Mouse (Mus musculus): ENCODE measurements around the gene Osmr. TPM values are rescaled to one million over a fixed set of nuclear protein-coding genes. Genes with fewer than 3 reads are reported as not detected.

The Osmr gene
- total RNA-seq, 1 experiment, result 1.0 TPM

DNA sequence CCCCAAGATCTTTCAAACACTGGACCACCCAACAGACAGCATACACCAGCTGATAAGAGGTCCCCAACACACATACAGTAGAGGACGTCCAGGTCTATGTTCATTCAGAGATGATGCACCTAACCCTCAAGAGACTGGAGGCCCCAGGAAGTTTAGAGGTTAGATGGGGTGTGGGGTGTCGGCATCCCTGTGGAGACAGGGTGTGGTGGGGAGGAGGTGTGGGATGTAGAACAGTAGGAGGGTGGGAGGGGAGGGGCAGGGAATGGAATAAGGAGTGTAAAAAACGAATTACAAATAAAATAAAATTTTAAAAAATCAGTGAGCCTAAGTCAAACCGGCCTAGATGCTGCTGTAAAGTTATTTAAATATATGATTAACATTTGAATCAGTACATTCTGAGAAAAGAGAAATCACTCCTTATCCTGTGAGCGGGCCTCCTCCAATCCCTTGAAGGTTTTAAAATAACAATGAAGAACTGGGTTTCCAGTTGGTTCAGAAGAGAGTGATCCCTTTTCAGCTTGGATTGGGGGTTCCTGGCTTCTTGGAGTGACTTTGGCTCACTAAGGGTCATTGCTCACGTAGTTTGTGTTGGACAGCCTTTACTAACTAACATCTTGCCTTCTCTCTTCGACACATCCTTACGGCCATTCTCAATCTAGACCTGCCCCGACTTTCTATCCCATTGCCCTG, 28.7 kb upstream of the Osmr start:
- no peaks in the 10 kb centered on the region for H3K36me3 ChIP-seq (ENCODE audit: control insufficient read depth, insufficient read depth, low read length, poor library complexity, severe bottlenecking)
- TF ChIP-seq ZC3H11A (IDR thresholded peaks at IDR 0.05; ENCODE audit: borderline replicate concordance, low read depth, low read length) (no peak), MAFK (IDR thresholded peaks at IDR 0.05; ENCODE audit: insufficient read depth, low read depth, low read length) (no peak), HCFC1 (IDR thresholded peaks at IDR 0.05; ENCODE audit: borderline replicate concordance, insufficient read depth, low read length) (no peak), ZNF384 (IDR thresholded peaks at IDR 0.05; ENCODE audit: low read depth, low read length) (no peak), CHD2 (IDR thresholded peaks at IDR 0.05; ENCODE audit: low read depth, low read length) (no peak)
- in situ Hi-C loops (cut with MboI; ENCODE audit: low sequenced_read_pairs in 2 of 2, unreplicated experiment in 2 of 2), result loop anchor here (25.0 kb wide), 2 partner anchors 309 to 534 kb away; no protein-coding TSS in a partner anchor
- no peak overlapping the region; the same call in 1 of the 2 replicates for H3K27ac ChIP-seq (ENCODE audit: insufficient read depth, low read depth, low read length, poor library complexity, severe bottlenecking)
- peaks cover 1 to 5% of the 10 kb centered on the region in 2 experiments; a peak in 2 of 4 replicates for H3K4me1 ChIP-seq (ENCODE audit: control insufficient read depth in 2 of 2, insufficient read depth in 2 of 2, low read length in 2 of 2, poor library complexity in 1 of 2)
- H3K9ac ChIP-seq (ENCODE audit: insufficient read depth, low read depth, low read length, poor library complexity, severe bottlenecking), result no peak overlapping the region
- H3K4me3 ChIP-seq (ENCODE audit: insufficient read depth in 1 of 2, low read depth in 1 of 2, low read length in 2 of 2, poor library complexity in 1 of 2, severe bottlenecking in 1 of 2), result no peak overlapping the region
- DNase-seq (ENCODE audit: low read depth, low spot score), result no peak
- H3K9me3 ChIP-seq (ENCODE audit: control insufficient read depth, insufficient read depth, low read depth, low read length), result no peaks in the 10 kb centered on the region

DNA sequence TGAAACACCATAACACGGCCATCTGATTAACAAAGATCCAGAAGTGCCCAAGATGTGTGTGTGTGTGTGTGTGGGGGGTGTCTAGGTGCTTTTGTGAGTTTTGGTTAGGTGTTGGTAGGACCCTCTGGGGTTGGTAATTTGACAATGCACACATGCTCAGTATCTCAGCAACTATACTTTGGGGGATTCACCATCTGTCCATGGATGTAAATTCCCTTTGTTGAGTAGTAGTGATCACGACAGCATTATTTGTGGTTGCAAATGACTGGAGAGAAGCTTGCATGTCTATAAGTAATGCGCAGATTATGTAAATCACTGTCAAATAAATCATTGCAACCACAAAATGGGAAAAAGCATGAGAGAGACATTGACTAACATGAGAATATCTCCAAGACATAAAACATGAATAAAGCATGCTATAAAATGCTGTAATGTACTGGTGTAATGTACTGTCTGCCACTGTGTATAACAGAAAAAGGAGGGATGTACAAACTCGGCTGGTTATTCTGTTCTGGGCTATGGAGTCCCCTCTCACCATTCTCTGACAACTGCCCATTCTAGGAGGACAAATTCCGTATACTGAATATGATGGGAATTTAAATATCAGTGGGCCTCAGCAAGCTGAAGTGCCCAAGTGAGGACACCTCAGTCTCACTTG, 27.3 kb upstream of the Osmr start:
- Histone ChIP-seq H3K27ac (ENCODE audit: insufficient read depth, low read depth, low read length, poor library complexity, severe bottlenecking) (no peak overlapping the region), H3K4me3 (ENCODE audit: insufficient read depth in 1 of 2, low read depth in 1 of 2, low read length in 2 of 2, poor library complexity in 1 of 2, severe bottlenecking in 1 of 2) (no peak overlapping the region), H3K9me3 (ENCODE audit: control insufficient read depth, insufficient read depth, low read depth, low read length) (no peaks in the 10 kb centered on the region), H3K4me1 (ENCODE audit: control insufficient read depth in 2 of 2, insufficient read depth in 2 of 2, low read length in 2 of 2, poor library complexity in 1 of 2) (peaks cover 1 to 5% of the 10 kb centered on the region in 2 experiments; a peak in 2 of 4 replicates), H3K36me3 (ENCODE audit: control insufficient read depth, insufficient read depth, low read length, poor library complexity, severe bottlenecking) (no peaks in the 10 kb centered on the region), H3K9ac (ENCODE audit: insufficient read depth, low read depth, low read length, poor library complexity, severe bottlenecking) (no peak overlapping the region)
- in situ Hi-C loops (cut with MboI; ENCODE audit: low sequenced_read_pairs in 2 of 2, unreplicated experiment in 2 of 2), result loop anchor here (25.0 kb wide), 2 partner anchors 310 to 535 kb away; no protein-coding TSS in a partner anchor
- no peak for DNase-seq (ENCODE audit: low read depth, low spot score)
- TF ChIP-seq HCFC1 (IDR thresholded peaks at IDR 0.05; ENCODE audit: borderline replicate concordance, insufficient read depth, low read length) (no peak), MAFK (IDR thresholded peaks at IDR 0.05; ENCODE audit: insufficient read depth, low read depth, low read length) (no peak), ZNF384 (IDR thresholded peaks at IDR 0.05; ENCODE audit: low read depth, low read length) (no peak), ZC3H11A (IDR thresholded peaks at IDR 0.05; ENCODE audit: borderline replicate concordance, low read depth, low read length) (no peak), CHD2 (IDR thresholded peaks at IDR 0.05; ENCODE audit: low read depth, low read length) (no peak)

DNA sequence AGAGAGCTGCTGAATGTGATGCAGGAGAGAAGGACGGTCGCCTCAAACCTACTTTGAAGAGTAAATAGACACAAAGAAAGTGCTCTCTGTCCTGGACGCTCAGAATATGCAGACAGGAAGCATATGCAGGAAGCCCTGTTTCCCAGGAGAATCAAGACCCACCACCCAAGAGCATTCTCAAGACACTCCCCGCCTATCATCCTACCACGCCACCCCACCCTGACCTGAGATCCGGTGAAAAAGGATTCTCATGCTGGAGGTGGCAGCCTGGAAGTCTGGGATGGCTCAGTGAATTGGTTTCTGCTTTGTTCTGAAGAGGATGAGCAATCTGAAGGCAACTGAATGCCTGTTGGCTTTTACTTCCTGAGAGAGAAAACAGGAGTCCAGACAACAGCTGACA, 26.5 kb upstream of the Osmr start:
- no peaks in the 10 kb centered on the region for H3K9me3 ChIP-seq (ENCODE audit: control insufficient read depth, insufficient read depth, low read depth, low read length)
- DNase-seq (ENCODE audit: low read depth, low spot score), result no peak
- no peaks in the 10 kb centered on the region for H3K36me3 ChIP-seq (ENCODE audit: control insufficient read depth, insufficient read depth, low read length, poor library complexity, severe bottlenecking)
- no peak overlapping the region for H3K27ac ChIP-seq (ENCODE audit: insufficient read depth, low read depth, low read length, poor library complexity, severe bottlenecking)
- peaks cover 1 to 5% of the 10 kb centered on the region in 2 experiments; a peak in 2 of 4 replicates for H3K4me1 ChIP-seq (ENCODE audit: control insufficient read depth in 2 of 2, insufficient read depth in 2 of 2, low read length in 2 of 2, poor library complexity in 1 of 2)
- TF ChIP-seq ZNF384 (IDR thresholded peaks at IDR 0.05; ENCODE audit: low read depth, low read length) (no peak), ZC3H11A (IDR thresholded peaks at IDR 0.05; ENCODE audit: borderline replicate concordance, low read depth, low read length) (no peak), CHD2 (IDR thresholded peaks at IDR 0.05; ENCODE audit: low read depth, low read length) (no peak), MAFK (IDR thresholded peaks at IDR 0.05; ENCODE audit: insufficient read depth, low read depth, low read length) (no peak)
- in situ Hi-C loops (cut with MboI; ENCODE audit: low sequenced_read_pairs in 2 of 2, unreplicated experiment in 2 of 2), result loop anchor here (25.0 kb wide), 2 partner anchors 311 to 536 kb away; no protein-coding TSS in a partner anchor
- H3K9ac ChIP-seq (ENCODE audit: insufficient read depth, low read depth, low read length, poor library complexity, severe bottlenecking), result no peak overlapping the region
- no peak overlapping the region for H3K4me3 ChIP-seq (ENCODE audit: insufficient read depth in 1 of 2, low read depth in 1 of 2, low read length in 2 of 2, poor library complexity in 1 of 2, severe bottlenecking in 1 of 2)

DNA sequence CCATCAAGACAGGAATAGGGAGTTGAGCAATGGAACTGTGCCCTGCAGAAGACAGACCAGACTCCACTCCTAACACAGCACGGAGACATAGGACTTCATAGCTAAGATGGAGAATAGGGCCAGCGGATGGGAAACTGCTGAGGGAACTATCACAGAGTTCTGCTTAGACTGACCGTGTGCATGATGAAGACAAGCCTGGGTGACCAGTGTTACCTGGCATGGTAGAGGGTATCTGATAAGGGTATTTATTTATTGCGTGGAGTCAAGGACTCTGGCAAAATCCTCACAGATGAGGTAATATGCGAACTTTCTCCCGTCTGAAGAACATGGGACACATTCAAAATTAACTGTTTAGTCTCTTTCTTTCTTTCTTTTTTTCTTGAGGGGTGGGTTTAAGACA, 9.5 kb upstream of the Osmr start:
- no peak for DNase-seq (ENCODE audit: low read depth, low spot score)
- Histone ChIP-seq H3K27ac (ENCODE audit: insufficient read depth, low read depth, low read length, poor library complexity, severe bottlenecking) (no peak overlapping the region), H3K9ac (ENCODE audit: insufficient read depth, low read depth, low read length, poor library complexity, severe bottlenecking) (no peak overlapping the region), H3K4me3 (ENCODE audit: insufficient read depth in 1 of 2, low read depth in 1 of 2, low read length in 2 of 2, poor library complexity in 1 of 2, severe bottlenecking in 1 of 2) (no peak overlapping the region), H3K36me3 (ENCODE audit: control insufficient read depth, insufficient read depth, low read length, poor library complexity, severe bottlenecking) (no peaks in the 10 kb centered on the region), H3K4me1 (ENCODE audit: control insufficient read depth in 2 of 2, insufficient read depth in 2 of 2, low read length in 2 of 2, poor library complexity in 1 of 2) (peaks cover 0 to 2% of the 10 kb centered on the region in 2 experiments; a peak in 1 of 4 replicates), H3K9me3 (ENCODE audit: control insufficient read depth, insufficient read depth, low read depth, low read length) (no peaks in the 10 kb centered on the region)
- TF ChIP-seq MAFK (IDR thresholded peaks at IDR 0.05; ENCODE audit: insufficient read depth, low read depth, low read length) (no peak), ZC3H11A (IDR thresholded peaks at IDR 0.05; ENCODE audit: borderline replicate concordance, low read depth, low read length) (no peak), HCFC1 (IDR thresholded peaks at IDR 0.05; ENCODE audit: borderline replicate concordance, insufficient read depth, low read length) (no peak), ZNF384 (IDR thresholded peaks at IDR 0.05; ENCODE audit: low read depth, low read length) (no peak)
- in situ Hi-C loops (cut with MboI; ENCODE audit: low sequenced_read_pairs in 2 of 2, unreplicated experiment in 2 of 2), result no loop called here

Measured in ES-E14 (cell line).